Mouse (Mus musculus) MEL-GATA-1-ER (cell line): Measurements from ENCODE around the gene Msh2.

ENCODE experiments used
- DNase-seq: peaks from one replicate; pipeline ENCODE4 v3.0.0-alpha.2; 2012; ENCODE audit warnings: low read depth; ENCODE audit errors: extremely low read depth

Msh2 gene

GRCm38 (mm10) chr17:87698996-87699765, 27.1 kb downstream of the Msh2 start:
- no peak for DNase-seq

DNA sequence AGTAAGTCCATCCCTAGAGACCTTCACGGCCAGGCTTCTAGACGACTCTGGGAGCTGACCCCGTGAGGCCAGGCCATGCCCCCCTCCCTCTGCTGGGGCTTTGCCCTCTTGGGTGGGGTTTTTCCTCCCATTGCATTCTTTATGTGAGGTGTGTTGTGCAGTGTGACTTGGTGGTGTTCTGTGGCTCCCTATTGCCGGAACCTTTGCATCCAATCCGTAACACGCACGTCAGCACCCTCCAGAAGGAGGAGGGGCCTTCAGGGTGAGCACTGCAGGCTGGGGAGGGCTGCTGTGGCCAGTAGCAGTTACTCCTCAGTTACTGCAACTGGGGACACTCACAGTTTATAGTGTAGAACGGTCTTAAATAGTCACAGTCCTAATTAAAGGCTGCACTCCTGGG, 28.0 kb downstream of the Msh2 start:
- no peak for DNase-seq

DNA sequence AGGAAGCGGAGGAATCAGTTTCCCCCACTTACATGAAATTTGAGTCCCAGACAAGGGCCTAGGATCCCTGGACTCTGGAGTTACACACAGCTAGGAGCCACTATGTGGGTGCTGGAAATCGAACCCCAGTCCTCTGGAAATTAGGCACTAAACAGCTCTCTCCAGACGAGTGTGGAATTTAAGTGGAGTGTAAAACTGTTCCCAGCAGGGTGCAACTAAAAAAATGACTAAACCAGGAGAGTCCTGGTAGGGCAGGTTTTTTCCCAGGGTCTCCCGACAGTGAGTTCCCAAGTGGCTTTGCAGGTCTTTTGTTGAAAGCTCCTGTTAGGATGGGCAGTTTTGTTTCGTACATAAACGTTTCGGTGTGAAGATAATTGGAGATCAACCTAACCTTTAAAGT, 52.6 kb downstream of the Msh2 start:
- DNase-seq, result no peak

- DNase-seq, result no peak
Measured at GRCm38 (mm10) chr17:87726489-87727356, 54.6 kb downstream of the Msh2 start.

- DNase-seq, result no peak
Measured at GRCm38 (mm10) chr17:87731962-87732361, 59.8 kb downstream of the Msh2 start.

GRCm38 (mm10) chr17:87734471-87734870, 62.3 kb downstream of the Msh2 start:
- DNase-seq, result no peak

DNA sequence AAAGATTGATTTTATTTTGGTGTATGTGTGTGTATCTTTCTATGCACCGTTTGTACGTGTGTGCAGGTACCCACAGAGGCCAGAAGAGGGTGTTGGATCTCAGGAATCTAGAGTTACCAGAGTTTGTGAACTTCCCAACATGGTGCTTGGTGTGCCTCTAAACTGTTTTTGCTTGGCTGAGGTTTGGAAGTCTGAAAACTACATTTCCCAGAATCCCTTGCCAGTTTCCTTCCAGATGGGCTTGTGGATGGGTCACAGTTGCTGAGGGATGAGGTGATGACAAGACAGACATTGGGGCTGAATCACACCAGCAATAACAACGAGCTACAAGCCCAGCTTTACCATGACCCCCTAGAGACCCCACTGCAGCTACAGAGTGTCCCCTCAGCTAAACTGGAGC, 65.0 kb downstream of the Msh2 start:
- DNase-seq, result no peak

- no peak for DNase-seq
Measured at GRCm38 (mm10) chr17:87739835-87740234, 67.7 kb downstream of the Msh2 start.

DNA sequence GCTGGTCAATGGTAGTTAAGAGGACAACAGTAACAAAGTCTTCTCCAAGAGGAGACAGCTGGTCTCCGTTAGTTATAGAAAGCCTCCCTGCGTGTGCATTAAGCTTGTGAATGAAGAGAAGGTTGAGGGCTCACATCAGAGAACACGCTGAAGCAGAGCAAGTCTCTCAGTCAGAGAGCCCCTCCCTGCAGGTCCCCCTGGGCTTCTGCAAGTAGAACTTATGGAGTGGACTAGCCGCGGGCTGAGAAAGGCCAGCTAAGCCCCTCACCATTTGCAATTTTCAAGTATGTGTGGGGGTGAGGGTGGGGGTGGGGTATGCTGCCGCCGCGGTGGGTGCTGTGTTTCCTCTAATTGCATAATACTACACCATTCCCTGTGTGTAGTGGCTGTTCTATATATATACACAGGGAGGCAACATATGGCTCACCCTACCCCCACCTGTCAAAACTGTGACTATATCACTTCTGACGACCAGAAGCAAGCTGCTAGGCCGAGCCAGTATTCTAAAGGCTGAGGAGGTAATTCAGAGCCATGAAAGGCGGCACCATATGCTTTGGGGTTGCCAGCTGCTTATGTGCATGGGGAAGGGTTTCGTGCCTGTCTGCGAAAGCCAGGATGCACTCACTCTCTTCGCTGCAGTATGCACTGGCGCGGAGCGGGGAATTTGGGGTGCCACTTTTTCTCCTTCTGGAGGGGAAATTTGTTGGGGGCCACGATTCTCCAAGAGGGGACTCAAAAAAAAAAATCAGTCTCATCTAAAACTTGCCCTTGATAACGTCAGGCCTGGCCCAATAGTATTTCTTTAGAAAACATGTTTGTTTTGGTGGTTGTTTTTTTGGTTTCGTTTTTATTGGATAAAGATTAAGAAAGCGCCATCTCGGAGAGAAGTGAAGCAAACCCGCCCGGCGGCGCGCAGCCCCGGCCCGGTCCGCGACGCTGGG, 73.1 kb downstream of the Msh2 start:
- DNase-seq, result no peak

DNA sequence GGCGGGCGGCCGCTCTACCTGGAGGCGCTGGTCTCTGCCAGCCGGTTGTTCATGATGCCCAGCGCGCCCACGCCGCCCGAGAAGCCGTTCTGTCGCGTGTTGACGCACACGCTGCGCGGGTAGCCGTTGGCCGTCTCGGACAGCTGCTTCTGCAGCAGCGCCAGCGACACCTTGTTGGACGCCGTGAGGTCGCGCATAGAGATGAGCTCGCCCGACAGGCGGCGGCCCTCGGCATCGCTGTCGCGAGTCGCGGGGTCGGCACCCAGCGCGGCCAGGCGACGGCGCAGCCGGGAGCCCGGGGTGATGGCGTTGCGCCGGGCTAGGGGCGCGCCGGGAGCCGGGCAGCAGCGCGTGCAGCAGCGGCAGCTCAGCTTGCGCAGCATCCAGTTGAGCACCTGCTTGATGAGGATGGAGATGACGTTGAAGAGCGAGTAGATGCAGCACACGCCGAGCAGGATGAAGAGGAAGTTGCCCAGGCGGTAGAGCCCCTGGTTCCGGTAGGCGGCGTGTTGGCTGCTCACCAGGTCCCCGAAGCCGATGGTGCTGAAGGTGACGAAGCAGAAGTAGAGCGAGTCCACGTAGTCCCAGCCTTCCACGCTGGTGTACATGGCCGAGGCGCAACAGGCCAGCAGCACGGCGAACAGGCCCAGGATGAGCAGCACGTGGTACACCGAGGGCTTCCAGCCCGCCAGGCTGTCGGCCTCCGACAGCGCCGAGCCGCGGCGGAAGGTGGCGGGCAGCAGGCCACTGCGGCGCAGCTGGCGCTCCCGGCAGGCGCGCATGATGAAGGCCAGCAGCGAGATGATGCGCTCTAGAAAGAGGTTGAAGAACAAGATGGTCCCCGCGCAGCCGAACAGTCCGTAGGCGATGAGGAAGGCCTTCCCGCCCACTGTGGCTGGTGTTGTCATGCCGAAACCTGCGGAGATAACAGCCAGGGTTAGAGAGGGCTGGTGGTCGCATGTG, 74.1 kb downstream of the Msh2 start:
- DNase-seq, result no peak

GRCm38 (mm10) chr17:87760315-87760714, 88.2 kb downstream of the Msh2 start:
- no peak for DNase-seq

DNA sequence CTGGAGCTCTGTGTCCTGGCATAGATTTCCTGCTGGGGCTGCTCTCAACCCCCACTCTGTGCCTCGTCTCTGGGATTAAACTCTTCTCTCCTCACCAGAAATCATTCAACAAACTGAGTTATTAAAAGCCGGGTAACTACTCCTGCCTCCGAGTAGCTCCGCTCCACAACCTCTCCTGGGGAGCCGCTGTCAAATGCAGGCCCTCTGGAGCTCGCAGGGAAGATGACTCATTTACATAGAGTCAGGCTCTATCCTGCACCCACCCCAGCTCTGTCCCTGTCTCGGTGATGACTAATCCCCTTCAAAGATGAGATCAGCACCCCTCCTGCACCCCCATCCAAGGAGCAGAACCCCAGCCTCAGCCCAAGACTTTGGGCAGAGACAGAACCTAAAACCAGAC, 91.0 kb downstream of the Msh2 start:
- no peak for DNase-seq

- DNase-seq, result no peak
Measured at GRCm38 (mm10) chr17:87765031-87765430, 92.9 kb downstream of the Msh2 start.

GRCm38 (mm10) chr17:87766888-87767287, 94.8 kb downstream of the Msh2 start:
- DNase-seq, result no peak

- no peak for DNase-seq
Measured at GRCm38 (mm10) chr17:87770766-87771165, 98.6 kb downstream of the Msh2 start.

DNA sequence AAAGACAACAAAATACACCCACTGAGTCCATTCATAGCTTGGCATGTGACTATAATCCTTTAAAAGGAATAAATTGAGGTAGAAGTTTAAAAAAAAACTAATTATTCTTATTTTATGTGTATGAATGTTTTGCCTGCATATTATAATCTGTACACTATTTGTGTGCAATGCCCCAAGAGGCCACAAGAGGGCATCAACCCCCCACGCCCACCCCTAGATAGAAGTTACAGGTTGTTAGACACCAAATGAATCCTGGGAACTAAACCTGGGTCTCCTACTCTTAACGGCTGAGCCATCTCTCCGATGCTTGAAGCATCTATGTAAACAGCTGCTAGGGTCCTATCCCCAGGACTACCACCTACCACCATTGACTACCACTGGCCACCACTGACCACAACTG, 101.0 kb downstream of the Msh2 start:
- peak; percentile 26 for DNase-seq
